In genomic region chr11:109311885-109312605, GRCm38 (mm10) we compare ENCODE assay signal across 8 mouse cellular contexts. TPM values are rescaled to one million over a fixed set of nuclear protein-coding genes. Genes with fewer than 3 reads are reported as not detected.
DNase-seq lines count a peak whose midpoint lies in the region; ATAC-seq and TF ChIP-seq lines count a peak whose summit lies in the region.

No protein-coding gene starts in this region.

- TF ChIP-seq POLR2A in lung, adult 2 months (IDR thresholded peaks at IDR 0.05; ENCODE audit: borderline replicate concordance, extremely low read depth, low read depth, low read length), result peak; percentile 93; the same call in 1 of the 2 replicates

- peak; percentile 84 for DNase-seq in cerebellum, adult 11-12 months
- DNase-seq in forebrain, postnatal 0 days, result peak; percentile 86
- DNase-seq in heart, postnatal 4 days, result peak; percentile 74
- DNase-seq in layer of hippocampus, adult 2 months (ENCODE audit: low spot score in 2 of 2), result peak; percentile 77 to 83
- peak; percentile 71 for DNase-seq in lung, adult 2 months
- peak; percentile 63 to 70 for DNase-seq in thymus, adult 18-20 months

- peak overlapping the region; percentile 88 for H3K27ac ChIP-seq in forebrain, postnatal 0 days (ENCODE audit: low read depth, low read length)
- peak overlapping the region; percentile 96 for H3K27ac ChIP-seq in layer of hippocampus, adult 2 months
- peak overlapping the region; percentile 86 for H3K27ac ChIP-seq in neural tube, embryonic 15.5 days (replicated peaks)

- peak overlapping the region; percentile 58 for H3K4me3 ChIP-seq in forebrain, postnatal 0 days (ENCODE audit: low read depth, low read length)
- peak overlapping the region; percentile 90 for H3K4me3 ChIP-seq in layer of hippocampus, adult 2 months
- H3K4me3 ChIP-seq in lung, adult 2 months (replicated peaks; ENCODE audit: extremely low read depth, low read depth, low read length), result peak overlapping the region; percentile 85
- H3K4me3 ChIP-seq in neural tube, embryonic 15.5 days (replicated peaks), result peak overlapping the region; percentile 55

- peak; percentile 58 for TF ChIP-seq CTCF in forebrain, postnatal 0 days (IDR thresholded peaks at IDR 0.05; ENCODE audit: low read depth)
- peak; percentile 60 for TF ChIP-seq CTCF in layer of hippocampus, adult 2 months (conservative IDR thresholded peaks at IDR 0.05)
- TF ChIP-seq CTCF in lung, adult 2 months (IDR thresholded peaks at IDR 0.05; ENCODE audit: insufficient read depth, low read length), result no peak

- H3K27me3 ChIP-seq in forebrain, postnatal 0 days (ENCODE audit: insufficient read depth, low read length), result no peaks in the 10 kb centered on the region
- peaks cover 11% of the 10 kb centered on the region for H3K27me3 ChIP-seq in neural tube, embryonic 15.5 days (replicated peaks)

- no peaks in the 10 kb centered on the region for H3K36me3 ChIP-seq in forebrain, postnatal 0 days (ENCODE audit: insufficient read depth)
- no peaks in the 10 kb centered on the region for H3K36me3 ChIP-seq in neural tube, embryonic 15.5 days

- peak overlapping the region; percentile 61 for H3K4me2 ChIP-seq in forebrain, postnatal 0 days (ENCODE audit: low read depth)
- peak overlapping the region; percentile 63 for H3K4me2 ChIP-seq in neural tube, embryonic 15.5 days

- WGBS in forebrain, postnatal 0 days, result 12% methylated on average over 20 of the region's 20 CpGs
- 10% methylated on average over 20 of the region's 20 CpGs for WGBS in lung, adult 2 months
- WGBS in neural tube, embryonic 15.5 days, result 13% methylated on average over 20 of the region's 20 CpGs

- peaks cover 4% of the 10 kb centered on the region; the same call in 1 of the 2 replicates for H3K4me1 ChIP-seq in forebrain, postnatal 0 days (ENCODE audit: insufficient read depth)
- H3K4me1 ChIP-seq in lung, adult 2 months (ENCODE audit: control insufficient read depth, insufficient read depth, low read length), result no peaks in the 10 kb centered on the region
- peaks cover 6% of the 10 kb centered on the region for H3K4me1 ChIP-seq in neural tube, embryonic 15.5 days

- no peaks in the 10 kb centered on the region for H3K9me3 ChIP-seq in forebrain, postnatal 0 days (ENCODE audit: low read length)
- no peaks in the 10 kb centered on the region for H3K9me3 ChIP-seq in neural tube, embryonic 15.5 days (replicated peaks)

- peak overlapping the region; percentile 77 for H3K9ac ChIP-seq in forebrain, postnatal 0 days
- peak overlapping the region; percentile 79 for H3K9ac ChIP-seq in neural tube, embryonic 15.5 days (replicated peaks)

- ATAC-seq in CD4-positive, CD25-positive, alpha-beta regulatory T cell, adult 4 months, result peak; percentile 98
- ATAC-seq in forebrain, postnatal 0 days, result peak; percentile 100
- peak; percentile 96 for ATAC-seq in neural tube, embryonic 15.5 days (ENCODE audit: low FRiP score)

RNA-seq across cellular contexts. Expression of gene Rgs9, which starts 14.1 kb away (rescaled TPM):
- 1 to 10 TPM; 4.2 to 6.9 TPM for polyA plus RNA-seq in CD4-positive, CD25-positive, alpha-beta regulatory T cell, adult 4 months (2017; shearing (Covaris generic))
- 25.6 and 31.8 TPM in 2 replicates for total RNA-seq in forebrain, postnatal 0 days (2014; rRNA removed)
- polyA plus RNA-seq in forebrain, postnatal 0 days (2015; fragmentation: Nextera tagmentation; extraction: Ambion mirVana), result 12.2 and 15.3 TPM in 2 replicates
- total RNA-seq in heart, postnatal 4 days (2021), result 1 to 10 TPM in 1 of 2 experiments, under 1 TPM in 1; 0.79 to 1.6 TPM
- 10 to 100 TPM; 15.1 to 16.2 TPM for total RNA-seq in layer of hippocampus, adult 2 months (2021)
- polyA plus RNA-seq in lung, adult 2 months (2012; rRNA removed), result 10.7 and 11.5 TPM in 2 replicates
- 12.3 and 12.6 TPM in 2 replicates for polyA plus RNA-seq in neural tube, embryonic 15.5 days (2015; fragmentation: Nextera tagmentation; extraction: Ambion mirVana)

RNA-seq across cellular contexts. Expression of gene Gna13, which starts 50.6 kb away (rescaled TPM):
- 10 to 100 TPM; 55.1 to 57.8 TPM for polyA plus RNA-seq in CD4-positive, CD25-positive, alpha-beta regulatory T cell, adult 4 months (2017; shearing (Covaris generic))
- 41.8 and 52.2 TPM in 2 replicates for total RNA-seq in forebrain, postnatal 0 days (2014; rRNA removed)
- polyA plus RNA-seq in forebrain, postnatal 0 days (2015; fragmentation: Nextera tagmentation; extraction: Ambion mirVana), result 25.9 and 30.4 TPM in 2 replicates
- total RNA-seq in heart, postnatal 4 days (2021), result 10 to 100 TPM; 42.7 to 49.0 TPM
- 10 to 100 TPM; 55.5 to 60.9 TPM for total RNA-seq in layer of hippocampus, adult 2 months (2021)
- polyA plus RNA-seq in lung, adult 2 months (2012; rRNA removed), result 39.3 and 42.6 TPM in 2 replicates
- 16.8 and 20.2 TPM in 2 replicates for polyA plus RNA-seq in neural tube, embryonic 15.5 days (2015; fragmentation: Nextera tagmentation; extraction: Ambion mirVana)

Comparison
In these comparisons a context has a peak if more than half of its experiments do, and no peak if none do; other contexts are left out.
1. Peak in every context shown above with its lines: DNase-seq, ATAC-seq, H3K4me3 ChIP-seq and H3K27ac ChIP-seq.